Mouse (Mus musculus): Measurements from ENCODE around the gene Txn1.

DNA sequence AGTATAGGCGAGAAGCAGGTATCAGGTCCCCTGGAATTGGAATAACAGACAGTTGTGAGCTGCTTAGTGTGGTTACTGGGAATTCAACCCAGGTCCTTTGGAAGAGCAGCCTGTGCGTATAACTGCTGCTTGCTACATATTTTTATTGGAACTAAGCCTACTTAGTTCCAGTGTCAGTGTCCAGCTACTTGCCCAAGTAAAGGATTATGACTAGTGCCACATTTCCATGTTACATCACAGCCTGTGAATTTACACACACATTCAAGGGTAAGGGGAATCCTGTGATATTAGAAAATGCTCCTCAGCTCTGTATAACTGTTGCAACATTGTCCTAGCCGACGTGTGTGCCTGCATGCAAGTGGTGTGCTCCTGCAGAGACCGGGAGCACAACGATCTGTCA is 18.9 kb downstream of the Txn1 start:
- TF ChIP-seq TAL1 (IDR thresholded peaks at IDR 0.05; ENCODE audit: low read length) (no peak), EP300 (IDR thresholded peaks at IDR 0.05; ENCODE audit: low read depth in 1 of 2, low read length in 2 of 2) (no peak), POLR2A (IDR thresholded peaks at IDR 0.05; ENCODE audit: control insufficient read depth in 1 of 2, insufficient read depth in 1 of 2, low read depth in 1 of 2, low read length in 2 of 2, poor library complexity in 1 of 2) (no peak), ZMIZ1 (IDR thresholded peaks at IDR 0.05; ENCODE audit: low read depth, low read length) (no peak), CTCF (IDR thresholded peaks at IDR 0.05 in 2 of 3, conservative IDR thresholded peaks at IDR 0.05 in 1 of 3; ENCODE audit: control insufficient read depth in 1 of 3, insufficient read depth in 1 of 3, low read depth in 2 of 3, low read length in 3 of 3, poor library complexity in 1 of 3, severe bottlenecking in 1 of 3) (no peak), ELF1 (IDR thresholded peaks at IDR 0.05; ENCODE audit: low read depth, low read length) (no peak), ZC3H11A (IDR thresholded peaks at IDR 0.05; ENCODE audit: low read depth, low read length) (no peak), CHD1 (IDR thresholded peaks at IDR 0.05; ENCODE audit: low read depth, low read length) (no peak)

All from MEL (cell line).